Mouse (Mus musculus): ENCODE results near the gene Rnf214. TPM values are rescaled to one million over a fixed set of nuclear protein-coding genes. Genes with fewer than 3 reads are reported as not detected.

Gene Rnf214
- polyA plus RNA-seq, 1 experiment from 2014 or later: 21.5 TPM

DNA sequence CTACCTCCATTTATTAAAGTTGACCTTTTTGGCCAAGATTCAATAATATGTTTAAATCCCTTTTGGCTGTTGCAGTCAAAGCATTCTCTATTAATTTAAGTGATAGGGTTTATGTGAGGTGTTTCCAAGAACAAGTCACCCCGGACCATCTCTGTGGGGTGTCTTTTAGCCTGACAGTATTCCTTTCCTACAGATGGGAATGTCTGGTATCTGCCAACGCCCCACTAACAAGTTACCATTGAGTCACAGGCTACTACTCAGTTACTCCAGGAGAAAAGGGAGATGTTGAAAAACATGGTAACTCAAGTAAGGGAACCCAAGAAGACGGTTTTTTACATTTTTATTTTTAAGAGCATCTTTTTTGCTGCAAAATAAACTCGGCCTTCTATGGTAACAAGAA, 1.5 kb downstream of the Rnf214 start:
- Histone ChIP-seq H3K4me3 (ENCODE audit: low read depth, low read length) (peak overlapping the region; percentile 81), H3K27ac (ENCODE audit: low read depth, low read length) (peak overlapping the region; percentile 98; the same call in 1 of the 2 replicates)
- ATAC-seq: no peak

DNA sequence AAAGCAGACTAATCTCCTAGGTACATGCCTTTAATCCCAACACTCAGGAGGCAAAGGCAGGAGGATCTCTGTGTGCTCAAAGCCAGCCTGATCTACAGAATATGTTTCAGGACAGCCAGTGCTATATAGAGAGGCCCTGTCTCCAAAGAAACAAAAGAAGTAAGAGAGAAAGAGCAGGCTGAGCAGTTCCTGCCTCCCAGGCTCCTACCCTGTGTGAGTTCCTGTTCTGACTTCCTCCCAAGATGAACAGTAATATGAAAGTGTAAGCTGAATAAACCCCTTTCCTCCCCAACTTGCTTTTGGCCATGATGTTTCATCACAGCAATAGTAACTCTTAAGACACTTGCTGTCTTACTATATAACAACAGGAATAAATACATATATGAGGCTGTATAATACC, 13.0 kb downstream of the Rnf214 start:
- no peak for ATAC-seq
- Histone ChIP-seq H3K9me3 (ENCODE audit: control insufficient read depth) (no peaks in the 10 kb centered on the region), H3K27me3 (replicated peaks; ENCODE audit: control insufficient read depth, insufficient read depth, low read length) (no peaks in the 10 kb centered on the region), H3K9ac (ENCODE audit: low read depth, low read length) (no peak overlapping the region), H3K4me1 (replicated peaks; ENCODE audit: control insufficient read depth, insufficient read depth, low read length) (no peaks in the 10 kb centered on the region), H3K4me3 (ENCODE audit: low read depth, low read length) (no peak overlapping the region), H3K27ac (ENCODE audit: low read depth, low read length) (no peak overlapping the region), H3K36me3 (ENCODE audit: control insufficient read depth, insufficient read depth) (peaks cover 75% of the 10 kb centered on the region), H3K4me2 (replicated peaks; ENCODE audit: low read depth) (no peak overlapping the region)
- TF ChIP-seq CTCF (IDR thresholded peaks at IDR 0.05; ENCODE audit: low read depth): no peak

More for the DNA sequence above, 1.5 kb downstream of the Rnf214 start:
- peak overlapping the region; percentile 93 for H3K9ac ChIP-seq (ENCODE audit: low read depth, low read length)
- peaks cover 9% of the 10 kb centered on the region; the same call in 1 of the 2 replicates for H3K4me1 ChIP-seq (replicated peaks; ENCODE audit: control insufficient read depth, insufficient read depth, low read length)
- H3K36me3 ChIP-seq (ENCODE audit: control insufficient read depth, insufficient read depth): peaks cover 13% of the 10 kb centered on the region
- no peaks in the 10 kb centered on the region for H3K27me3 ChIP-seq (replicated peaks; ENCODE audit: control insufficient read depth, insufficient read depth, low read length)
- peak overlapping the region; percentile 85 for H3K4me2 ChIP-seq (replicated peaks; ENCODE audit: low read depth)
- TF ChIP-seq CTCF (IDR thresholded peaks at IDR 0.05; ENCODE audit: low read depth): no peak
- 46% methylated on average over 4 of the region's 4 CpGs for WGBS
- no peaks in the 10 kb centered on the region for H3K9me3 ChIP-seq (ENCODE audit: control insufficient read depth)

DNA sequence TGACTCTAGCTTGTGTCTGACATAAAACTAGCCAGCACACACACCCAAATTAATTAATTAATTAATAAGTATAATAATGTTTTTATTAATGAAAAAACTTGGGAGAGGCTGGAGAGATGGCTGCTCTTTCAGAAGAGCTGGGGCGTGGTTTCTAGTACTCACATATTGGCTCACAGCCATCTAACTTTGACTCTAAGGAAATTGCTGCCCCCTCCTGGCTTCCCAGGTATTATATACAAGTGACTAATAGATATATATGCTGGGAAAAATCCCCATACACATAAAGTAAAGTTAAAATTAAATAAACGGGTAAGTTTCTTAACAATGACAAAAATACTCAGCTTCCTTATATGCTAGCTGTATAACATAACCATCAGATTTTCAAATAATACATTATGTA, 28.8 kb downstream of the Rnf214 start:
- H3K4me2 ChIP-seq (replicated peaks; ENCODE audit: low read depth): no peak overlapping the region
- H3K4me1 ChIP-seq (replicated peaks; ENCODE audit: control insufficient read depth, insufficient read depth, low read length): no peaks in the 10 kb centered on the region
- H3K36me3 ChIP-seq (ENCODE audit: control insufficient read depth, insufficient read depth): peaks cover 37% of the 10 kb centered on the region; the same call in 1 of the 2 replicates
- H3K4me3 ChIP-seq (ENCODE audit: low read depth, low read length): no peak overlapping the region
- ATAC-seq: no peak; the same call in 1 of the 2 replicates
- no peaks in the 10 kb centered on the region for H3K27me3 ChIP-seq (replicated peaks; ENCODE audit: control insufficient read depth, insufficient read depth, low read length)
- no peak overlapping the region for H3K9ac ChIP-seq (ENCODE audit: low read depth, low read length)
- peak; percentile 59 for TF ChIP-seq CTCF (IDR thresholded peaks at IDR 0.05; ENCODE audit: low read depth)
- no peak overlapping the region for H3K27ac ChIP-seq (ENCODE audit: low read depth, low read length)
- 72% methylated on average over 2 of the region's 2 CpGs for WGBS
- no peaks in the 10 kb centered on the region for H3K9me3 ChIP-seq (ENCODE audit: control insufficient read depth)

DNA sequence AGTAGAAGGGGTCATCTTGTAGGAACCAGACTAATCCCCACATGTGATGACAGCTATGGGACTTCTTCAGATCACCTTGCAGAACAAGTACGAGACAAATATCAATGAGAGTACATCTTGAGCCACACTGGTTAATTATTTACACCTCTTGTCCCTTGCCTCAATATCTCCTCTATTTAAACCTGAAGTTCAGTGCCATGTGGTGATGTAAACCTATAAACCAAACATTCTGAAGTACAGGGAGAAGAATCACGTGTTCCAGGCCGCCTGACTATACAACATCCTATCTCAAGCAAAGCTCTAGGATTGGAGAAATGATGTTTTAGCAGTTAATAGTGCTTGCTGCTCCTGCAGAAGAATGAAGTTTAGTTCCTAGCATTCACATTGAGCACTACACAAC, 36.4 kb downstream of the Rnf214 start:
- H3K4me2 ChIP-seq (replicated peaks; ENCODE audit: low read depth): no peak overlapping the region
- H3K4me3 ChIP-seq (ENCODE audit: low read depth, low read length): no peak overlapping the region
- peak; percentile 67 for ATAC-seq
- whole genome bisulfite sequencing: 45% methylated on average over 3 of the region's 3 CpGs
- H3K4me1 ChIP-seq (replicated peaks; ENCODE audit: control insufficient read depth, insufficient read depth, low read length): no peaks in the 10 kb centered on the region
- TF ChIP-seq CTCF (IDR thresholded peaks at IDR 0.05; ENCODE audit: low read depth): no peak
- no peak overlapping the region for H3K27ac ChIP-seq (ENCODE audit: low read depth, low read length)
- H3K27me3 ChIP-seq (replicated peaks; ENCODE audit: control insufficient read depth, insufficient read depth, low read length): no peaks in the 10 kb centered on the region
- no peaks in the 10 kb centered on the region for H3K9me3 ChIP-seq (ENCODE audit: control insufficient read depth)
- H3K36me3 ChIP-seq (ENCODE audit: control insufficient read depth, insufficient read depth): peaks cover 62% of the 10 kb centered on the region
- no peak overlapping the region for H3K9ac ChIP-seq (ENCODE audit: low read depth, low read length)

DNA sequence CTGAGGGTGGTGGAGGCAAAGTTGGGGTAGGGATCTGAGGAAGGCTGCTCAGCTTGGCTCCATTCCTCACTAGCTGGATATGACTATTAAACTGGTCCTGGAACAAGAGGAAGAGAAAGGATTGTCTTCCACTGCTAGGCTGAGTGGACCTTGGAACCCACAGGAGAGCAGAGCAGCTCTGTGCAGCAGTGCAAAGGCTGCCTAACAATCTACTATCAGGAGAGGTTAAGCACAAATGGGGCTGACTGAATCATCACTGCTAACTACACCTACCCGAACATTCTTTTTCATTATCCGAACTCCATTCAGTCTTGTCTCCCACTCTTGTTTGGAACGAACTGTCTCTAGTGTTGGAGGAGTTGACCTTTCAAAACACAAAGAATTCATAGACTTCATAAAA, 37.5 kb downstream of the Rnf214 start:
- WGBS: 74% methylated on average over 3 of the region's 3 CpGs
- Histone ChIP-seq H3K4me3 (ENCODE audit: low read depth, low read length) (no peak overlapping the region), H3K4me1 (replicated peaks; ENCODE audit: control insufficient read depth, insufficient read depth, low read length) (no peaks in the 10 kb centered on the region), H3K4me2 (replicated peaks; ENCODE audit: low read depth) (no peak overlapping the region), H3K27ac (ENCODE audit: low read depth, low read length) (no peak overlapping the region; the same call in none of the 2 replicates), H3K9me3 (ENCODE audit: control insufficient read depth) (no peaks in the 10 kb centered on the region), H3K9ac (ENCODE audit: low read depth, low read length) (no peak overlapping the region), H3K36me3 (ENCODE audit: control insufficient read depth, insufficient read depth) (peaks cover 69% of the 10 kb centered on the region), H3K27me3 (replicated peaks; ENCODE audit: control insufficient read depth, insufficient read depth, low read length) (no peaks in the 10 kb centered on the region)
- ATAC-seq: peak; percentile 59
- no peak for TF ChIP-seq CTCF (IDR thresholded peaks at IDR 0.05; ENCODE audit: low read depth)

DNA sequence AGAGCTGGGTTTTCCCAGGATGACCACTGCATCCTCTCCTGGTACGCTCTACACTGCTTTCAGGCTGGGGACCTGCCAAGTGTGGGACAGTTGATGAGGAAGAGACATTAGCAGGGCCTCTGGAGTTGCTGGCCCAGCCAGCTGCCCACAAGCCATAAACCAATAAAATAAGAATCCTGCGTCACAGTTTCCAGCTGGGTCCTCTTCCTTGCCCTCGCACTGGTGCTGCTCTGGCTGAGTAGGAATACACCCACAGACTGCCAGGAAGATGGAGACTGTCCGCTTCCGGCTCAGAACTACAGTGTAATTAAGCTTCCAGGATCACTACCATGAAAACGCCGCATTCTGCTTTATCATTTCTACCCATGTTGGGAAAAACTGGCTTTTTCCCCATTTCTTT, 44.9 kb downstream of the Rnf214 start:
- 0 out of 2 replicates have a peak, but pooled peaks cover 3% of the 10 kb centered on the region for H3K4me1 ChIP-seq (replicated peaks; ENCODE audit: control insufficient read depth, insufficient read depth, low read length)
- H3K4me3 ChIP-seq (ENCODE audit: low read depth, low read length): no peak overlapping the region
- no peak overlapping the region for H3K4me2 ChIP-seq (replicated peaks; ENCODE audit: low read depth)
- no peaks in the 10 kb centered on the region for H3K9me3 ChIP-seq (ENCODE audit: control insufficient read depth)
- peak; percentile 53 for ATAC-seq
- H3K36me3 ChIP-seq (ENCODE audit: control insufficient read depth, insufficient read depth): peaks cover 68% of the 10 kb centered on the region
- no peaks in the 10 kb centered on the region for H3K27me3 ChIP-seq (replicated peaks; ENCODE audit: control insufficient read depth, insufficient read depth, low read length)
- 64% methylated on average over 7 of the region's 7 CpGs for WGBS
- no peak overlapping the region for H3K9ac ChIP-seq (ENCODE audit: low read depth, low read length)
- 0 out of 2 replicates have a peak overlapping the region, but pooled peaks have one; percentile 29 for H3K27ac ChIP-seq (ENCODE audit: low read depth, low read length)
- TF ChIP-seq CTCF (IDR thresholded peaks at IDR 0.05; ENCODE audit: low read depth): no peak

DNA sequence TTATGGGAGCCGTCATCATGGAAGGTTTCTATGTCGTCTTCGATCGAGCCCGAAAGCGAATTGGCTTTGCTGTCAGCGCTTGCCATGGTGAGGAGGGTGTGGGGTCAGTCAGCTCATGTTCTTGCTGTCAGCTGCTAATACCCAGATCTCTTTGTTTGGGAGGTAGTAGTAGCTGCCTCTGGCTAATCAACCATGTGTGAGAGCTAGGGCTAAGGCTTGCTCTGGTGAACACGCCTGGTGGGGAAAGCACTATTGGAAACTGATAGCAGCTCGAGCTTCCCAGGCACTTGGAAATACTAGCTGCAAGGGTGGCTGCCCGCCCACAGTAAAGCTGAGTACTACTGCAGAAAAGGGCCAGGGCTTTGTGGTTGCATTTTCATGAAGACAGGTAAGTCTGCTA, 47.3 kb downstream of the Rnf214 start:
- ATAC-seq: no peak
- no peak overlapping the region for H3K4me2 ChIP-seq (replicated peaks; ENCODE audit: low read depth)
- 93% methylated on average over 10 of the region's 10 CpGs for WGBS
- no peak overlapping the region for H3K9ac ChIP-seq (ENCODE audit: low read depth, low read length)
- TF ChIP-seq CTCF (IDR thresholded peaks at IDR 0.05; ENCODE audit: low read depth): no peak
- no peak overlapping the region for H3K27ac ChIP-seq (ENCODE audit: low read depth, low read length)
- peaks cover 59% of the 10 kb centered on the region for H3K36me3 ChIP-seq (ENCODE audit: control insufficient read depth, insufficient read depth)
- no peak overlapping the region for H3K4me3 ChIP-seq (ENCODE audit: low read depth, low read length)
- H3K4me1 ChIP-seq (replicated peaks; ENCODE audit: control insufficient read depth, insufficient read depth, low read length): 0 out of 2 replicates have a peak, but pooled peaks cover 3% of the 10 kb centered on the region
- H3K27me3 ChIP-seq (replicated peaks; ENCODE audit: control insufficient read depth, insufficient read depth, low read length): no peaks in the 10 kb centered on the region
- H3K9me3 ChIP-seq (ENCODE audit: control insufficient read depth): no peaks in the 10 kb centered on the region

All from intestine, postnatal 0 days (tissue).